Mouse (Mus musculus): ENCODE measurements at regions not wholly inside any gene's neighbourhood (a gene's known extent, or its start where the extent isn't known, plus 50 kb on each side); places are given as distances from the start of the nearest gene placed in this dataset.

- no peak for DNase-seq (ENCODE audit: low spot score)
These were observed 402.1 kb upstream of the Tmpo start for GRCm38 (mm10) chr10:91583204-91583603.

- no peak for DNase-seq (ENCODE audit: low spot score)
These were observed 399.8 kb upstream of the Tmpo start for GRCm38 (mm10) chr10:91580959-91581358.

DNA sequence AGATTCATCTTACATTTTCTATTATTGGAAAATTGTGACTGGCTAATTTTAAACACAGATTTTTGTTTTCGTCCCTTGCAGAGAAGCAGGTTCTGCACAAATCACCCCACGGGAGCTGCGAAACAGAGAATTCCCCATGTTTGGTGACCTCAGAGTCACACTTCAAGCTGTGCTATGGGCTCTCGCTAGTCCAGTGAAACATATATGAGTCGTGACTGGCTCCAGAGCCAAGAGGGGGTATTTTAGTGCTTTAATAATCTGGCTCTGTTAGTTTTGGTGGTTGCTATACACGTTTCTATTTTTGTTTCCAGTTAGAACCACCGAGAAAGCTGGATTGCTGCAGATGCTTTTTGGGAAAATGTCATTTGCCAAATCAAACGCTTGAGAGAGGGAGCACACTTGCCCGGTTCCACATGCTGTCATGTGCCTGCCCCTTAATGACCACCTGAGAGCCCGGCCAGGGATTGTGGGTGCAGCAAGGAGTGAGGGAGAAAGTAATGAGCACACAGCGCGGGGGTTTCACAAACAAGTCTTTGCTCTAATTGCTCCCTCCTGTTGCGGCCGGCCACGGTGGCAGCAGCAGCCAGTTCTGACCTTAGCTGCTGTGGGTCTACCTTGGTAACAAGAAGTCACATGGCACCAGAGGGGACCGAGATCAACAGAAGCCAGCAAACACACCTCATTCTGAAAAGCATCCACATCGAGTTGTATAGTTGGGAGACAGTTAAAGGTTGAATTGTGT, 394.4 kb upstream of the Tmpo start:
- DNase-seq (ENCODE audit: low spot score): no peak

DNA sequence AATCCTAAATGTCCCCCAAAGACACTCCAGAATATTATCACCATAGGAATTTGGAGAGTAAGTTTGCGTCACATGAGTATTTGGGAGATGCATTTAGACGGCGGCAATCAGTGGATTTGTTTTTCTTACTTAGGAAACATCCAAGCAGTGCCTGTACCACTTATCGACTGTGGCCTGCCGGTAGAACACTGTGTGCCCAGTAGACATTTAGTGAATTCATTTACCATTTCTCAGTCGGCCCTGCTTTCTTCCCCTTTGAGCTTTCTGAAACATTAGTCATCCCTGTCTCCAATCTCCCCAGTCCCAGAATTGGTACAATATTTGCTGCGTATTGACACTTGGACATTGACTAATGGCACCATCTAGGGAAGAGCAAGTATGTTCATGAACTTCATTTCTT, 391.7 kb upstream of the Tmpo start:
- no peak for DNase-seq (ENCODE audit: low spot score)

GRCm38 (mm10) chr10:91569046-91569445, 387.9 kb upstream of the Tmpo start:
- DNase-seq (ENCODE audit: low spot score): no peak

DNA sequence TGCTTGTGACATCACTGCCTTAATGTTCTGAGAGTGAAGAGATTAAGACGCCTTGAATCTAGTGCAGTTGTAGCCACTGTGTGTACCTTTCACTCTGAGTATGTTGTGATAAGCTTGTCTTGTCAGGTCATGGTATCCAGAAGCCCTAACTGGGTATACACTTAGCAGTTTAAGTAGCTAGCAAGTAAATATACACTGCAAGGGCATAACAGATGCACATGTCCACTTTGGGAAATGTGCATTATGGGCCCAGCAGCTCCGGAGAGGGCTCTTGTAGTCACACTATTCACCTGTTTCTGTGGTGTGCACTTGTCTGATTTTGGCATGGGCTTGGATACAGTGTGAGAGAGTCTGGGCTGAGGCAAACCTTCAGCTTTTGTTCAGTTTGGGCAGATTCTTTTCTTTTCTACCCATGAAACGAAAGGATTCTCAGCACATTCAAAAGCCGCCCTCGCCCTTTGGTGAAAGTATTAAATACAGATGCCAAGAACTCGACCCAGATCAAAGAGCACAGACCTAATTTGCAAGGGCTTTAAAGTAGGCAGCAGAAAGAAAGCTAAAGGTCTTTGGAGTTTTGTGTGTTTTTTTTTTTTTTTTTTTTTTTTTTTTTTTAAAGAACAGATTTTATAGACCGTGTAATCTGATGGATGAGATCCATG, 385.1 kb upstream of the Tmpo start:
- DNase-seq (ENCODE audit: low spot score): no peak

GRCm38 (mm10) chr10:91559307-91559706, 378.2 kb upstream of the Tmpo start:
- no peak for DNase-seq (ENCODE audit: low spot score)

GRCm38 (mm10) chr10:91548071-91548470, 367.0 kb upstream of the Tmpo start:
- no peak for DNase-seq (ENCODE audit: low spot score)

GRCm38 (mm10) chr10:91546140-91546539, 365.0 kb upstream of the Tmpo start:
- DNase-seq (ENCODE audit: low spot score): peak; percentile 6

- DNase-seq (ENCODE audit: low spot score): no peak
These were observed 364.3 kb upstream of the Tmpo start for GRCm38 (mm10) chr10:91545421-91545820.

- DNase-seq (ENCODE audit: low spot score): no peak
These were observed 362.2 kb upstream of the Tmpo start for GRCm38 (mm10) chr10:91543167-91543918.

DNA sequence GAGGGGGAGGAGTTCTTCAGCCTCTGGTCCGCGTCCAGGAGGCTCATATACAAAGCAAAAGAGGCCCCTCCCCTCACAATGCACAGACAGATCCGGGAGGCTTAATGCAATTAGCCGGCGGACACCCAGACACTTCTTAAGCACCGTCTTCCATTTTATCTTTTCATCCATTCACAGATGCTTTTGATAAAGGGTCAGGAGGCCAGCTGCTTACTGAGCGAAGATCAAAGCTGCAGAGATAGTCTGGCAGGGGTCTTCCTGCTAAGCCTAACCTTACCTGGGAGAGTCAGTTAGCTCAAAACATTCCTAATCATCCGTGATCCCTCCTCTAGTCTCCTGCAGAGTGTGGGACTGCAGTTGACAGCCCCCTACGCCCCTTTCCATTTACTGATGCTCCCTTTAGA, 361.1 kb upstream of the Tmpo start:
- no peak for DNase-seq (ENCODE audit: low spot score)

DNA sequence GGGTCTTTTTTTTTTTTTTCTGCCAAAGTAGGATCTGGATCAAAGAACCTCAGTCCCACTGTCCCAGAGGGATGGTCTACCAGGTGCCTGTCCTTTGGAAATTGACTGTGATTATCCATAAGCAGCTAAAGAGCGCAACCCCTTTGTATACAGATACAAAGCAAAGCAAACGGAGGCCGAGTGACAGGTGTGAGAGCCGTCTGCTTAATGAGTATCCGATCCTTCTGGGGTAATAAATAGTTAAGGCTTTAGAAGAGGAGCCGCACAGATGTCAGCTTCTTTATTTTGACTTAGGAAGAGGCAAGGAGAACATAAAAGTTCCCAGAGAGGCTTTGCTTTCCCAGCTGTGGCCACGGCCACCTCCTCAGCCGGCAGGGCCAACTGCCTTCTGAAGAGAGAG, 356.1 kb upstream of the Tmpo start:
- no peak for DNase-seq (ENCODE audit: low spot score)

DNA sequence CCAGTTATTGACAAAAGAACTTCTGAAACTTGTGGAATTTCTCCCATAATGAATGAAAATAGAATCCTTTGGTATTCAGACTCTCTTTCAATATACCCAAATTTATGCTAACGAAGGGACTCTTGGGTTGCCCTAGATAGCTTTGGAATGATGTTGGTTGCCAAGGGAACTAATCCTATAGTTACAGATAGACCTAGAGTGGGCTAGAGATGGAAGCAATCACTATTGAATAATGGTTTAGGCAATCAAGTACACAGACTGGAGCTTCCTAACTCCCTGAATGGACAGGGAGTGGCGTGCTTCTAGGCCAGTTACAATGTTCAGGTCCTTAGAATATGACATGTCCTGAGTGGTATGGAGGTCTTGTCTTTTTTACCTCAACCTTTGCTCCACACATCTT, 354.3 kb upstream of the Tmpo start:
- no peak for DNase-seq (ENCODE audit: low spot score)

DNA sequence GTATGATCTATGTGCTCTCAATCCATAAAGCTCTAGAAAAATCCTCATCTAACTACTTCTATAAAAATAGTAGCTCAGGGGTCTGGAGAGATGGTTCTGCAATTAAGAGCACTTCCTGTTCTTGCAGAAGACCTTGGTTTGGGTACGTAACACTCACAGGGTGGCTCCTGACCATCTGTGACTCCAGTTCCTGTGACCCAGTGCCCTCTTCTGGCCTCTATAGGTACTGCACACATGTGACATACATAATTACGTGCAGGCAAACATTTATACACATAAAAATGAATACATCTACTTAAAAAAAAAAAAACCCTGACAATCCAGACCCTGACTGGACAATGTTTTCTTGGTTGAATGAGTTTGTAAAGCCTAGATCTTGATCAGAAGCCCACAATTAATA, 347.2 kb upstream of the Tmpo start:
- no peak for DNase-seq (ENCODE audit: low spot score)

DNA sequence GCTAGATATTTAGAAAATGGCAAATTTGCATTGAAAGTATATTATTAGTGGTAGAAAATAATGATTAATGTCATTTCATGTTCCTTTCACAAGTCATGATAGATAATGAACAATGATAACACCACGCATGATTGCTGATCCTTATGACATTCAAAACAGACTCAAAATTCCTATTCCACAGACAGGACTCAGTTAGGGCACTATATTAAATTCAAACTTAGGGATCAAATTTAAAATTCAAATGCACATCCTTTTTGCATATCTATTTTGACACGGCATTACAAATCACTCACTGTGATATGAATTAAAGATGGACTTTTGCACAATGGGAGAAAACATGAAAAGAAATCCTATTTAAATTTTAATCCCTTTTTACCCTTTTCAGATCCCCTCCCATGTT, 340.1 kb upstream of the Tmpo start:
- no peak for DNase-seq (ENCODE audit: low spot score)

DNA sequence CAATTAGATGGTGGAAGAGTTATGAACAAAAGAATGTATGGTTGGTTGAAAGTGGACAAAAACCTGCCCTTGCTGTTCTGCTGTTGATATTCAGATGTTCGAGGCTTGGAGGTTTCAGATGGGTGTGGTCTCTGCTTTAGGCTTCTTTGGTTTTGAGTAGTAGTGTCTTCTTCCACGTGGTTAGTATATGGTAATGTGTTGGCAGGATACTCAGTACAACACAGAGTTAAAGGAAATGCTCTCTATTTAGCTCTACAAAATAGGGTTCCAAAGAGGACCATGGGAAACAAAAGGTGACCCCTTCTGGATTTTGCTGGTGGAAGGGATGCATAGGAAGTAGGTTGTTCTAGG, 333.9 kb upstream of the Tmpo start:
- no peak for DNase-seq (ENCODE audit: low spot score)

GRCm38 (mm10) chr10:91514163-91515020, 333.3 kb upstream of the Tmpo start:
- DNase-seq (ENCODE audit: low spot score): no peak

GRCm38 (mm10) chr10:91507038-91507437, 325.9 kb upstream of the Tmpo start:
- no peak for DNase-seq (ENCODE audit: low spot score)

- DNase-seq (ENCODE audit: low spot score): no peak
These were observed 323.8 kb upstream of the Tmpo start for GRCm38 (mm10) chr10:91504891-91505290.

GRCm38 (mm10) chr10:91498543-91498942, 317.4 kb upstream of the Tmpo start:
- no peak for DNase-seq (ENCODE audit: low spot score)

GRCm38 (mm10) chr10:91464691-91465090, 283.6 kb upstream of the Tmpo start:
- peak; percentile 6 for DNase-seq (ENCODE audit: low spot score)

Data from adipocyte (in vitro differentiated cells).